ENCODE assay signal across 28 mouse cellular contexts in the genomic region with DNA sequence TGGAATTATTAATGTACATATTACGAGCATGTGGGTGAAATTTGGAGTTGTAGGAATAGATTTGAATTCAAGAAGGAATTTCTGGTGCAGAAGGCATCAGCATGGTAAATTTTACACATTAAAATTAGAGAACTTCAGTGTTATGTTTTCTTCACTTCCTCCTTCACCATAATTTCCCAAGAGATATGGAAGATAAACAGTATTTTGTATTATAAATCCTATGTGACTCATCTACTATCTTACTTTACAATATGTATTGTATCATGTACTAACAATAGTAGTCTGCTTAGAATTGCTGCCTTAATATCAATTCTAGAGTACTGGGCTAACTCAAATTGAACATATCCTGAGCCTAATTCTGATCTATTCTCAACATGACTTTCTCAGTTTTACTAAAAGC.
"Had no signal": no experiment of that assay in that cellular context is flagged by ENCODE, and none has a peak within 500 bp of the region (broad histone marks: within the 10 kb centered on the region; RNA-seq: fewer than 3 reads in every experiment).

No protein-coding gene starts in this region.

- DNase-seq: left cerebral cortex, postnatal 4 days; liver; liver, embryonic 13.5 days; liver, postnatal 0 days; lung, adult 18-20 months; lung, adult 2 months; lung, embryonic 14.5 days; lung, postnatal 10 days; lung, postnatal 14 days; lung, postnatal 36 days; lung, postnatal 4 days; midbrain, embryonic 14.5 days had no signal

- H3K9me3 ChIP-seq: limb, embryonic 10.5 days; limb, embryonic 12.5 days; limb, embryonic 13.5 days; limb, embryonic 15.5 days; liver, embryonic 12.5 days; liver, embryonic 13.5 days; liver, embryonic 15.5 days; lung, embryonic 15.5 days; megakaryocyte, embryonic 14.5 days; midbrain, embryonic 10.5 days; midbrain, embryonic 12.5 days; midbrain, embryonic 13.5 days; midbrain, embryonic 15.5 days; neural tube, embryonic 12.5 days had no signal

- H3K27ac ChIP-seq: limb, embryonic 10.5 days; limb, embryonic 12.5 days; limb, embryonic 13.5 days; limb, embryonic 15.5 days; liver, embryonic 12.5 days; liver, embryonic 13.5 days; liver, embryonic 14.5 days; liver, embryonic 15.5 days; lung, embryonic 15.5 days; macrophage; midbrain, embryonic 10.5 days; midbrain, embryonic 12.5 days; midbrain, embryonic 13.5 days; midbrain, embryonic 15.5 days; neural tube, embryonic 12.5 days had no signal

- H3K4me1 ChIP-seq: limb, embryonic 10.5 days; limb, embryonic 12.5 days; limb, embryonic 13.5 days; limb, embryonic 15.5 days; liver, embryonic 12.5 days; liver, embryonic 13.5 days; liver, embryonic 15.5 days; lung, embryonic 15.5 days; megakaryocyte, embryonic 14.5 days; midbrain, embryonic 10.5 days; midbrain, embryonic 12.5 days; midbrain, embryonic 13.5 days; midbrain, embryonic 15.5 days; neural tube, embryonic 12.5 days had no signal

- H3K36me3 ChIP-seq: limb, embryonic 10.5 days; limb, embryonic 12.5 days; limb, embryonic 13.5 days; limb, embryonic 15.5 days; liver, embryonic 12.5 days; liver, embryonic 13.5 days; liver, embryonic 15.5 days; lung, embryonic 15.5 days; midbrain, embryonic 10.5 days; midbrain, embryonic 12.5 days; midbrain, embryonic 13.5 days; midbrain, embryonic 15.5 days; neural tube, embryonic 12.5 days had no signal

- H3K4me3 ChIP-seq: limb, embryonic 10.5 days; limb, embryonic 12.5 days; limb, embryonic 13.5 days; limb, embryonic 15.5 days; liver, embryonic 12.5 days; liver, embryonic 13.5 days; liver, embryonic 15.5 days; lung, embryonic 15.5 days; megakaryocyte, embryonic 14.5 days; midbrain, embryonic 10.5 days; midbrain, embryonic 12.5 days; midbrain, embryonic 13.5 days; midbrain, embryonic 15.5 days; myocyte; neural tube, embryonic 12.5 days had no signal

- H3K9ac ChIP-seq: limb, embryonic 12.5 days; limb, embryonic 13.5 days; limb, embryonic 15.5 days; liver, embryonic 12.5 days; liver, embryonic 13.5 days; liver, embryonic 14.5 days; liver, embryonic 15.5 days; liver, postnatal 0 days; lung, embryonic 14.5 days; lung, embryonic 15.5 days; midbrain, embryonic 12.5 days; midbrain, embryonic 13.5 days; midbrain, embryonic 15.5 days; neural tube, embryonic 12.5 days had no signal

- H3K27me3 ChIP-seq: limb, embryonic 12.5 days; limb, embryonic 13.5 days; limb, embryonic 15.5 days; liver, embryonic 12.5 days; liver, embryonic 13.5 days; liver, embryonic 15.5 days; lung, embryonic 15.5 days; megakaryocyte, embryonic 14.5 days; midbrain, embryonic 12.5 days; midbrain, embryonic 13.5 days; midbrain, embryonic 15.5 days; neural tube, embryonic 12.5 days had no signal
